Mouse (Mus musculus) kidney, adult 10 weeks (tissue): Measurements from ENCODE around the gene Gm17267. TPM values are rescaled to one million over a fixed set of nuclear protein-coding genes. Genes with fewer than 3 reads are reported as not detected.

Source experiments
- polyA plus RNA-seq: library from polyadenylated mRNA; stranded (reverse); fragments of 350-450 nt; fragmentation: Illumina TruSeq; extraction: RNeasy Lipid Tissue Mini Kit (QIAGEN cat#74804); gene quantifications from one replicate; pipeline ENCODE4 v1.2.3, GENCODE M21; 2014; ENCODE audit warnings: low read depth, low replicate concordance

Gene Gm17267
- not detected for polyA plus RNA-seq

GRCm38 (mm10) chrX:126017257-126017656 lies at the start of gene Gm17267:
Gene Gm17267, plus strand, starts transcription at chrX:126017557.

